Mouse (Mus musculus) heart, postnatal 14 days (tissue): Measurements from ENCODE around the gene Plcl1. TPM values are rescaled to one million over a fixed set of nuclear protein-coding genes. Genes with fewer than 3 reads are reported as not detected.

Experiments
- DNase-seq, 2 experiments: peaks; one replicate each; pipeline ENCODE4 v3.0.0; 2021 to 2022
- intact Hi-C: fragments of 180-260 bp; cut with DNase I; formaldehyde crosslinking; loops from one replicate; pipeline ENCODE4 v1.15.1; 2025
- long read RNA-seq, 2 experiments: library from polyadenylated mRNA; stranded (forward); transcript quantifications; one replicate each; pipeline ENCODE4 v2.0.0; 2021
- total RNA-seq, 2 experiments: library from RNA; stranded (reverse); gene quantifications; 2 replicates each; pipeline ENCODE4 v1.2.3; 2021

The Plcl1 gene
- total RNA-seq: 1 to 10 TPM; 4.8 to 4.9 TPM
- long read RNA-seq, experiment 1, partial matches to known transcripts: 2 of 3 reads
- long read RNA-seq, experiment 1, other reads (novel, unspliced or antisense): 1 of 3 reads
- long read RNA-seq, experiment 2, partial matches to known transcripts: 3 of 3 reads
- long read RNA-seq, experiment 2, other reads (novel, unspliced or antisense): 0 of 3 reads

DNA sequence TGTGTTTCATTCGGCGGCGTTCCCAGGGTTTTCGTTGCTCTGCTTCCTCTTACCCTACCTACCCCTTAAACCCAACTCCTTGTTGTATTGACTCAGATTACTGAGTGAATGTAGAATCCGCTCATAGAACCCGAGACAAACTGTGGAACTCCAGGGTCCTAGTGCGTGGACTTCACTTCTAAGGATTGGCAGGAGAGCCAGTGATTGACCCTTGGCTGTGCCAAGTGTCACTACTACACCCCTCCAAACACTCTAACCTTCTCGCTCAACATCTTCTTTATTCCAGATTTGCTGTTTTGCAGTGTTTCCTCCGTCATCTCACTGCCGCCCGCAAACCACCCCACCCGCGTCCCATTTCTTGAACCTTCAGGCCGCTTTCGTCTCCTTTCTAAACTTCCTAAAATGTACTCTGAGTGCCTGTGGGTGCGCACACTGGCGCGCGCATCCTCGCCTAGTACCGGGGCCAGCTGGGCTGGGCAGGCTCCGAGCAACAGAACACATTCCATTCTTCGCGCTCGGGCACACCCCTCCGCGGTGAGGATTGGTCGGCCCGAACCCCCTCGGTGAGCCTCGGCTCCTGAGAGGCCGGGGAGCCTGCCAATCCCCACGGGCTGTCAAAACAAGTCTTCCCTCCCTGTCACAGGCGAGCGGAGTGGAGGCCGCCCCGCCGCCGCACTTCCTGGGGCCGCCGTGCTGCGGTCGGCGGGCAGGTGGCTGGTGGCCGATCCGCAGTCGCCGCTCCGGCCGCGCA lies at the start of gene Plcl1:
Gene Plcl1 (plus strand): TSS at position 650 of the 751 bp plus-strand sequence.
- intact Hi-C loops: loop anchor here (2.0 to 5.0 kb wide), 3 partner anchors 107 to 433 kb away; no protein-coding TSS in a partner anchor
- peak; percentile 95 to 96 for DNase-seq

DNA sequence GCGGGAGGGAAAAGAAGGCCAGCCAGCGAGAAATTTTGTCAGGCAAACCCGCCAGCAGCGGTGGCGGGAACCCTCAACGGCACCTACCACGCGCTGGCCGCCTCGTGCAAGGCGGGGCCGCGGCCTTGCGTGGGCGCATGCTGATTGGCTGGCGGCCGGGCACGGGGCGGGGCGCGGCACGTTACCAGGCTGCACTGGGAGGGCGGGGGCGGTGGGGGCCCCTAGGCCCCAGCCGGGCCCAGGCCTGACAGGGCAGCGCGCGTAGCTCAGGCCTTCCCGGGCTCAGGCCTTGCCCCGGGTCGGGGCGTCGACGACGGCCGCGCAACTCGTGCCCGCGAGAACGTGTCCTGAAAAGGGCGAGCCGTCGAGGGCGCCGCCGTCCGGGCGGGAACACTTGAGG lies 43.1 kb upstream of the Plcl1 start:
- intact Hi-C loops: loop anchor here (5.0 kb wide), 1 partner anchor 125 kb away; the partner anchor contains the start of gene Mars2
- DNase-seq: no peak

- peak; percentile 81 to 84 for DNase-seq
- intact Hi-C loops: loop anchor here (5.0 kb wide), 1 partner anchor 126 kb away; the partner anchor contains the start of gene Mars2
Observed at GRCm38 (mm10) chr1:55363044-55363565, 42.6 kb upstream of the Plcl1 start, which contains the start of gene Boll. TSS of gene Boll (minus strand) at chr1:55363469.

GRCm38 (mm10) chr1:55363586-55363985 lies 42.1 kb upstream of the Plcl1 start:
- peak; percentile 23 to 36 for DNase-seq
- intact Hi-C loops: loop anchor here (5.0 kb wide), 1 partner anchor 126 kb away; the partner anchor contains the start of gene Mars2

DNA sequence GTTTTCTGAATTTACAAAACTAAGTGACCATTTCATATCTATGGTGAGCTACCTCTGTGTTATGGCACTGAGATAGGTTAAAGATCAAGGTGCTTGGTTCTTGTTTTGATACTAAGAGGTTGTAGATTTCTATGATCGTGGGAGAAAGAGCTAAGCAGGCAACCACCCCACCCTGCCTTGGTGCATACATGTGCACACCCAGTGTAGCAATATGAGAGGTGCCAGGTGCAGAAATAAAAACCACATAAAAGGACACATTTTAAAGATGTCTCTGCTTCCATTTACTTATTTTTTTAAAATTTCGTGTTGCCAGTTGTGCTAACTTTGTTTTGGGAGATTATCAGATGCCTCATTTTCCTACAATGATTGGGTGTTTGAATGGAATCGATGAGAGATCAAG lies 33.1 kb upstream of the Plcl1 start:
- DNase-seq: no peak
- intact Hi-C loops: no loop called here

DNA sequence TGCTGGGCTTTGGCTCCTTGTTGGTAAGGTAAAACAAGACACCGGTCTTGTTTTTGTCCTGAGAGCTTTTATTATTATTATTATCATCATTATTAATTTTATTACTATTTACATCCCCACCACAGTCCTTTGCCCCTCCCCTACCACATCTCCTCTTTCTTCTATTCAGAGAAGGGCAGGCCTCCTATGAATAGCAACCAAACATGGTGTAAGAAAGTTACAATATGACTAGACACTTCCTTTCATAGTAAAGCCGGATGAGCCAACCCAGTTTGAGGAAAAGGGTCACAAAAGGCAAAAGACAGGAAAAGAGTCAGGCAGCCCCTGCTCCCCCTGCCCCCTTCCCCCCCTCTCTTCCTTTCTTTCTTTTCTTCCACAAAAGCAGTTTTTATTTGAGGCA lies 25.2 kb upstream of the Plcl1 start:
- no peak for DNase-seq
- intact Hi-C loops: loop anchor here (5.0 kb wide), 2 partner anchors 78 to 293 kb away; partner anchors contain the start of genes Hspd1 and Hspe1

DNA sequence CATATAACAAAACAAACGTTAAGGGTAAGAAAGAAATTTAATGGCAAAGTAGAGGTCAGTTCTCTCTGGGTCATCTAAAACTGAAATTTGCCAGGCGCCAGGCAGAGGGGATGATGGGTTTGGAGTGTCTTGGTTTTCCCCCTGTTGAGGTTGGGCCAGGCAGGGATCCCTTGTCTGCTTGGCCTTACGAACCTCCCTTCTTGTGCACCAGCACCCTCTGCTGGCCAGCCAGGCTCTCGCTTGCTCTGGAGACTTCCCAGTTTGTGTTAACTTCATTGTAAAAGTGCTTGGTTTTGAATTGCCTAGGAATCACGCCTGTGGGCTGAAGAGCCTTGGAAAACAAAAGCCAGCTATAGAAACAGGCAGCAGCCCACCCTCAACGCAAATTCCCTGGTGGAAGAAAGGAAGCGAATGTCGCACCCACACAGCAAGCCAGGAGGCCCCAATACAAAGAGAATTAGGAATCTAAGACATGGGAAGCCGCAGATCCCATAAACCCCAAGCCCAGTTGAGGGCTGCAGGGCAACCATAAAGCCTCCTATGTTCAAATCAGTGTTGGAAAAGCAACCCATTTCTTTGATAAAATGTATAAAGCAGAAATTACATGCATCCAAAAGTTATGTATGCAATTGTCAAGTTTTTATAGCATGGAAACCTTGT lies 22.5 kb upstream of the Plcl1 start:
- intact Hi-C loops: loop anchor here (1.0 to 5.0 kb wide), 3 partner anchors 81 to 296 kb away; partner anchors contain the start of genes Hspd1 and Hspe1
- DNase-seq: peak; percentile 84 to 89

- intact Hi-C loops: no loop called here
- DNase-seq: no peak
Observed at GRCm38 (mm10) chr1:55399891-55400290, 5.8 kb upstream of the Plcl1 start.

GRCm38 (mm10) chr1:55404439-55404838 lies 1.3 kb upstream of the Plcl1 start:
- peak; percentile 40 to 72 for DNase-seq
- intact Hi-C loops: loop anchor here (1.0 to 2.0 kb wide), 2 partner anchors 332 to 434 kb away; no protein-coding TSS in a partner anchor

GRCm38 (mm10) chr1:55406023-55406413 lies 297 bp downstream of the Plcl1 start:
- intact Hi-C loops: loop anchor here (5.0 kb wide), 2 partner anchors 106 to 166 kb away; no protein-coding TSS in a partner anchor
- DNase-seq: peak; percentile 78 to 82

DNA sequence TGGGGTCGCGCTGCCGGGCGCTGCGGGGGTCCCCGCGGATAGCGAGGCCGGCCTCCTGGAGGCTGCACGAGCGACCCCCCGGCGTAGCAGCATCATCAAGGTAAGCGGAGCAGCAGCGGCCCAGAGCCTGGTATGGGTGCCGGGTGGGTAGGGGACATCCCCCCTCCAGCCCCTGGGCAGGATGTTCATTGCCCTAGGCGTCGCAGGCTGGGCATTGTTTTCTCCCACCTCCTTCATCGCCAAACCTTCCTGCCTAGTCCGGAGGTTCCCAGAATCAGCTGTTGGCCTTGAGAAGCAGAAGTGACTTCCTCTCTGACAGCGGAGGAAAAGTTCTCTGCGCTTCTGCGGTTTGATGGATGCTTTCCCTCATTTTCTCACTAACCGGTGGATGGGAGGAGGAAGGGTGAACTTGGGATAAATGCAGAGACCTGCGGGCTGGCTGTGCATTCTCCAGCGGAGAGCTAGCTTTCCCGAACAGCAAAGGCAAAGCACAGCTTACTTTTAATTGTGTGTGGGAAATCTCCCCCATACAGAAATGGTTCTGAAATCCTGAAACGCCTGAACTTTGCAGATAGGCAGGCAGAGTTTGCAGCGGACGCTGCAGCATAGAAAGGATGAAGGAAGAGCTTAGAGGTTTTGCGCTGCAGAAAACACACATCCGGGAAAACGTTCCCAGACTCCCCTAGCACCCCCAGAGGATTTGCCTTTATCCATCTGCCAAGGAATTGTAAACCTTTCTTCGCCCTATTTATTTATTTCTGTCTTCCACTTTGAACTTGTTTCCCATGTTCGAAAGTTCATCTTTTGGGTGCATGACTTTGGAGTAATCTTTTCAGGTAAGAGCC lies 1.0 kb downstream of the Plcl1 start:
- peak in 1 of 2 experiments; percentile 16 for DNase-seq
- intact Hi-C loops: loop anchor here (5.0 kb wide), 2 partner anchors 106 to 166 kb away; no protein-coding TSS in a partner anchor

DNA sequence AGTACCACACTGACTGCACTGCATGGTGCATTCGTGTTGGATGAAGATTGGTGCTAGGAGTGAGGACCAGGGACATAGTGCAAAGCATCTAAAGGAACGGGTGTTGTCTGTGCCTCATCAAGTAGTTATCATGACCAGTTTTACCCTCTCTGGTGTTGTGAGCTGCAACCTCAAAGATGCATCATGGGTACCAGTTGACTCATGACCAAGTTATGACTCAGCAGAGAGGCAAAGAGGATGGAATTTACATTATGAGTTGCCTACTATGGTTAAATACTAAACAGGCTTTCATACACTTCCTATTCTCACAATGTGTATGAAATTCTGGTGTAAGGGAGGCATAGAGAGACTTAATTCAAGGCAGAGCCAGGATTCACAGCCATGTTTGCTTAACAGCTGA lies 4.9 kb downstream of the Plcl1 start:
- intact Hi-C loops: no loop called here

GRCm38 (mm10) chr1:55411079-55411478 lies 5.4 kb downstream of the Plcl1 start:
- intact Hi-C loops: no loop called here
- no peak for DNase-seq

More for the DNA sequence above, 4.9 kb downstream of the Plcl1 start:
- no peak for DNase-seq

DNA sequence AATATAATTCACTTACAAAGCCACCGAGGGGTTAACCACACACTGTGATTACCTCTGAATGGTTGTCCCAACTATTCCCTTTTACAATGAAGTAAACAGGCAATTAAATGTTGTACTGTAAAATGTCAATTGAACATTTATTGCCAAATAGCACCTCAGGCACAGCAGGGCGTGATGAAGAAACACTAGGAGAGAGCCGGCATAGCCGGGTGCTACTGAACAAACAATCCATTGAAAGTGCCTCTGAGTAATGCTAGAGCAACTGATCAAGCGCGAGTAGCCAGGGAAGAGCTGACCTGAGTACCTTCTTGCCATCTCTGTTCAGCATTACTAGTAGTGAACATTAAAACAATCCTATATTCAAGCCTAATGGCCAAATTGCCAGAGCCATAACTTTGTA lies 6.8 kb downstream of the Plcl1 start:
- DNase-seq: no peak
- intact Hi-C loops: no loop called here

- DNase-seq: no peak
- intact Hi-C loops: no loop called here
Observed at GRCm38 (mm10) chr1:55413534-55413933, 7.8 kb downstream of the Plcl1 start.

GRCm38 (mm10) chr1:55418968-55419367 lies 13.2 kb downstream of the Plcl1 start:
- no peak for DNase-seq
- intact Hi-C loops: no loop called here

DNA sequence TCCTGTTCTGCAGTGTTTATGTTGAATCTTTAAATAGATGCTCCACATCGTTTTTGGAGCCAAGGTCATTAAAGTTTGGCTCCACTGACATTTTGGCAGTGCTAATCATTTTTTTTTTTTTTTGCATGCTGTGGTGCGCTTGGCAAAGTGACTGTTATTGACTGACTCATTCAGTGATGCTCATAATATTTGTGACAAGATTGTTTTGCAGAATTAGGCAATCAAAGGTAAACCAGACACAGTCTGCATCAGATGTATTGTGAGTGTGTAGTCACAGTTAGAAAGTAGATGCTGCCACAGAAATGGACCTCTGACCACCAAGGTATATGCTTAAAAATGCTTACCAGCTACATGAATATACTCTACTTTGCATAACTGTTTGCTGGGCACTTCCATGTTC lies 21.9 kb downstream of the Plcl1 start:
- no peak for DNase-seq

DNA sequence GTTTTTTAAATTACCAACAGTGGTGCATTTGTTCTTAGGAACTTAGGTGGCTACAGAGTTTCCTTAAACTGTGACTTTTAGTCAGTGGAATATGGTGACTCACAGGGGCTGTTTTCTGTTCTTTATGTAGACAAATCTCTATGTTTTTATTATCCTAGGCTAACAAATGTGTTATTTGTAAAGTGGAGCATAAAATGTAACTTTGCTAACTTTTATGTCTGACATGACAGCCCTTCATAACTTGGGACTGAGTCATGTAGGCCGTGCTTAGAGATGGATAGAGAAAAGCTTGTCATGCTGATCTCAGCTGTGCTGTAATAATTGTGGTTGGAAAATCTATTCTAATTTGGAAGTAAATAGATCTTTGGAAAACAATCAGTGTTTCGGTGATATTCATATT lies 23.3 kb downstream of the Plcl1 start:
- intact Hi-C loops: no loop called here
- DNase-seq: no peak

More for the DNA sequence above, 21.9 kb downstream of the Plcl1 start:
- intact Hi-C loops: no loop called here

DNA sequence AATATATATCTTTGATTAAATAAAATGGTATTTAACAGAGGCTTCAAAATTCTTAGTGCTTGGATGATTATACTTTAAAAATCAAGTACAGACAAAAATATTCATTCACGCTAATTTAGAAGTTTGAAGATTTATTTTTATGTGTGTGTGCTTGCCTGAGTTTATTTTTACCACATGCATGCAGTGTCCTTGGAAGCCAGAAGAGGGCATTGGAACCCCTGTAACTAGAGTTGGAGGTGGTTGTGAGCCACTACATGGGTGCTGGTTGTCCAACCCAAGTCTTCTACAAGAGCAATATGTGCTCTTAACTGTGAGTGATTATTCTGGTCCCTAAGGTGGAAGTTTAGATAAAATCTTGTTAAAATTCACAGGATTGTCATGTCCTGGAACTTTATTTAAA lies 24.0 kb downstream of the Plcl1 start:
- DNase-seq: no peak
- intact Hi-C loops: no loop called here

GRCm38 (mm10) chr1:55430587-55430986 lies 24.9 kb downstream of the Plcl1 start:
- no peak for DNase-seq
- intact Hi-C loops: no loop called here
